Mouse (Mus musculus) ES-E14 (cell line): Measurements from ENCODE around the gene Nkiras1.

ENCODE experiments used
- HCFC1 ChIP-seq: IDR thresholded peaks from 2 replicates; pipeline ENCODE4 v1.6.1; 2012; ENCODE audit warnings: low read length, inconsistent platforms, borderline replicate concordance; ENCODE audit not compliant: insufficient read depth
- MAFK ChIP-seq: IDR thresholded peaks from 2 replicates; pipeline ENCODE4 v1.6.1; 2014; ENCODE audit warnings: mild to moderate bottlenecking, low read depth, low read length, inconsistent platforms; ENCODE audit not compliant: insufficient read depth

- TF ChIP-seq HCFC1 (no peak), MAFK (no peak)
Observed at GRCm38 (mm10) chr14:18301591-18301990, 30.7 kb downstream of the Nkiras1 start.
